Mouse (Mus musculus) hindbrain, postnatal 0 days (tissue): ENCODE results near the gene Izumo2. TPM values are rescaled to one million over a fixed set of nuclear protein-coding genes. Genes with fewer than 3 reads are reported as not detected.

Experiments used
- ATAC-seq: fragments of 200-750 bp; cut with Nextera tagmentation; 2 replicates; pipeline ENCODE4 v1.8.0; 2017; ENCODE audit warnings: mild to moderate bottlenecking, moderate TSS enrichment, moderate library complexity
- DNase-seq: peaks from one replicate; pipeline ENCODE4 v3.0.0-alpha.2; 2015; ENCODE audit warnings: low spot score
- H3K27ac ChIP-seq: fragments of 300-500 bp; sonication (generic); 2 replicates; pipeline ENCODE4 v1.5.1; 2014; ENCODE audit warnings: mild to moderate bottlenecking
- H3K27me3 ChIP-seq: fragments of 300-500 bp; sonication (generic); 2 replicates; pipeline ENCODE4 v1.6.1; 2014; ENCODE audit warnings: low read length, mixed read lengths; ENCODE audit not compliant: insufficient read depth
- H3K36me3 ChIP-seq: fragments of 300-500 bp; sonication (generic); 2 replicates; pipeline ENCODE4 v1.6.1; 2014; ENCODE audit warnings: low read length, mixed read lengths; ENCODE audit not compliant: insufficient read depth
- H3K4me1 ChIP-seq: fragments of 300-500 bp; sonication (generic); 2 replicates; pipeline ENCODE4 v1.6.1; 2014; ENCODE audit warnings: antibody characterized with exemption, low read length, mixed read lengths; ENCODE audit not compliant: insufficient read depth
- H3K4me2 ChIP-seq: fragments of 300-500 bp; sonication (generic); 2 replicates; pipeline ENCODE4 v1.6.1; 2014; ENCODE audit warnings: low read depth, mild to moderate bottlenecking, low read length, moderate library complexity, mixed read lengths
- H3K4me3 ChIP-seq: fragments of 300-500 bp; sonication (generic); 2 replicates; pipeline ENCODE4 v1.5.1; 2014; ENCODE audit warnings: low read length
- H3K9ac ChIP-seq: fragments of 300-500 bp; sonication (generic); replicated peaks from 2 replicates; pipeline ENCODE4 v1.6.1; 2014; ENCODE audit warnings: mild to moderate bottlenecking, low read length, moderate library complexity, mixed read lengths
- H3K9me3 ChIP-seq: fragments of 300-500 bp; sonication (generic); 2 replicates; pipeline ENCODE4 v1.6.1; 2016; ENCODE audit warnings: low read length, mixed read lengths
- CTCF ChIP-seq: IDR thresholded peaks from 2 replicates; pipeline ENCODE4 v1.5.1; 2016; ENCODE audit warnings: antibody characterized with exemption, control low read depth, low read depth
- whole genome bisulfite sequencing: fragments of 180-500 bp; shearing (Covaris S2); extraction: QIAGEN DNeasy Blood & Tissue Kit; methylation state at CpG from one replicate; pipeline ENCODE4 v1.1.7; 2014; 5-methylcytosine and 5-hydroxymethylcytosine counted together
- polyA plus RNA-seq: library from polyadenylated mRNA; unstranded; fragments of >200 nt; fragmentation: Nextera tagmentation; extraction: Ambion mirVana; gene quantifications from 2 replicates; pipeline ENCODE4 v1.2.1, GENCODE M21; 2015
- total RNA-seq: library from RNA; depleted of rRNA; stranded (reverse); fragments of >200 nt; gene quantifications from 2 replicates; pipeline ENCODE4 v1.2.3, GENCODE M21; 2014

The Izumo2 gene
- total and polyA plus RNA-seq, 2 experiments from 2014 or later, result not detected

DNA sequence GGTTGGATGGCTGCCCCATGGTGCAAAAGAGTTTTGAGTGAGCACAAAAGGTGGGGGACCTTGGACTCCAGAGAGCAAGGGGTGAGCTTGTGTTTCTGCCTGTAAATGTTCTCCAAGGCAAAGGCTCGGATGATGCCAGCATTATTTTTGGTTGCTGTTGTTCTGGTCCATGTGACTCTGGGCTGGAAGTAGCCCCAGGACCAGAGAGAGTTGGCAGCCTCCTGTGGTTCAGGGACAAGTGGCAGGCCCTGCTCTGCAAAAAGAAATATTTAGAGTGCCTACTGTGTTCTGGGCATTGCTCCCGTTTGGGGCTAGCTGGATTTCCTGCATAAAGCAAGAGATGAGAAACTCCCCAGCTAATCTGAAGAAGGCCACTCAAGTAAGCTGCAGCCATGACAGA is 31.9 kb upstream of the Izumo2 start:
- ATAC-seq (peak; percentile 78), DNase-seq (peak; percentile 68)
- Histone ChIP-seq H3K9ac (no peak overlapping the region), H3K9me3 (no peaks in the 10 kb centered on the region), H3K4me2 (no peak overlapping the region), H3K27ac (peak overlapping the region; percentile 18; the same call in 1 of the 2 replicates), H3K27me3 (no peaks in the 10 kb centered on the region), H3K4me3 (no peak overlapping the region), H3K4me1 (0 out of 2 replicates have a peak, but pooled peaks cover 3% of the 10 kb centered on the region), H3K36me3 (no peaks in the 10 kb centered on the region)
- WGBS, result 47% methylated on average over 2 of the region's 2 CpGs
- no peak for TF ChIP-seq CTCF

DNA sequence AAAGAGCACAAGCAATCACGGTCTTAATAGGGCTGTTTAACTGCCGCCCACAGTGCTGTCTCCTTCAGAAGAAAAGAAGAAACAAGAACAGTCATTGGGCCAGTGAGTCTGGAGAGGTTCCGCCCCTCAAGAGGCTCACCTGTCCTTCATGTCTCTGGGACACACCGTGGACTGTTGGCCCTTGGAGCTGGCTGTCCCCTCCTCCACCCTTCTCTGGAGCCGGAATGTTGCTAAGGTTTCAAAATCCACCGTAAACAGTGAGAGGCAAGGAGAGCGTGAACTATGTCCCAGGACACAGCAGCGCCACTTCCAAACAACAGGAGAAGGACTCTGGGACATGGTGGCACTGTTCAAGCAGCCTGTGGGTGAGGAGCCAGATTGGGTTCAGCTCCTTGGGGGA is 24.9 kb upstream of the Izumo2 start:
- H3K4me3 ChIP-seq, result no peak overlapping the region
- H3K4me2 ChIP-seq, result no peak overlapping the region
- no peaks in the 10 kb centered on the region for H3K4me1 ChIP-seq
- no peak for DNase-seq
- ATAC-seq, result no peak
- no peak overlapping the region for H3K9ac ChIP-seq
- no peak for TF ChIP-seq CTCF
- H3K27me3 ChIP-seq, result no peaks in the 10 kb centered on the region
- WGBS, result 80% methylated on average over 8 of the region's 8 CpGs
- H3K27ac ChIP-seq, result no peak overlapping the region
- no peaks in the 10 kb centered on the region for H3K9me3 ChIP-seq
- H3K36me3 ChIP-seq, result no peaks in the 10 kb centered on the region

DNA sequence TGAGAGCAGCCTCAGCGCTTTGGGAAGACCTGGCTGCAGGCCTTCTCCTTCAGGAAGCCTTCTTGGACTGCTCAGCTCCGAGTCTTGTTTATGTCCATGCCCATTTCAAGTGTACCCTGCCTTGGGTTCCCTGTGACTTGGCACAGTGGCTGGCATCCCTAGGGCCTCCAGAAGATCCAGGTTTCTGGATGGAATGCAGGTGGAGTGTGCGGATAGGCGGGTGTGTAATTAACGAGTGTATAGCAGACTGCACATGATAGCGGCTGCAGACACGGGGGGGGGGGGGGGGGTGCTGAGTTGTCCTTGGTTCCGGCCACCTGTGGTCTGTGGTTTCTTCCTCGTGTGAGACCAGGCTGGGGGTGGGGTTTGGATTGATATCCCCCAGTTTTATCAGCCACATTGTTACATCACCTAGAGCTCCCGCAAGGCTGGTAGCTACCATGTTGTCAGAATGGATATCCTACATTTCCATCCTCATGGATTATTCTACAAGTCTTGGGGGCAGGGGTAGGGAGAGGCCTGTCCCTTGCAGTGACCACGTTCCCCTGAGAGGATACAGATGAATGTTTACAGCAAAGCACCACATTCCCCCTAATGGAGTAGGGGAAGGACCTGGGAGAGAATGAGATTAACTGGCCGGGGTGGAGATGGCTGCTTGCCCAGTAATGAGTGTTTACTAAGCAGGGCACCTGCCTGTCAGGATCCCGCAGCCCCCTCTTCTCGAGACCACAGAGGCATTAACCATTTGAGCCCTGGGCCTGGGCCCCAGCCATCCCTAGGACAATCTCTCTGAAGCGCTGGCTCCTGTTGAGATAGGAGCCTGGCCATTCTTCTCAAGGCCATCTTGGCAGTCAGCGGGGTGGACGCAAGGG is 22.8 kb upstream of the Izumo2 start:
- H3K27ac ChIP-seq, result no peak overlapping the region
- no peak overlapping the region for H3K9ac ChIP-seq
- 0 out of 2 replicates have a peak, but pooled peaks have one; percentile 27 for ATAC-seq
- H3K4me3 ChIP-seq, result no peak overlapping the region
- no peak for TF ChIP-seq CTCF
- H3K27me3 ChIP-seq, result no peaks in the 10 kb centered on the region
- peak; percentile 65 for DNase-seq
- WGBS, result 55% methylated on average over 17 of the region's 17 CpGs
- no peaks in the 10 kb centered on the region for H3K36me3 ChIP-seq
- H3K9me3 ChIP-seq, result no peaks in the 10 kb centered on the region
- no peaks in the 10 kb centered on the region for H3K4me1 ChIP-seq
- H3K4me2 ChIP-seq, result no peak overlapping the region

DNA sequence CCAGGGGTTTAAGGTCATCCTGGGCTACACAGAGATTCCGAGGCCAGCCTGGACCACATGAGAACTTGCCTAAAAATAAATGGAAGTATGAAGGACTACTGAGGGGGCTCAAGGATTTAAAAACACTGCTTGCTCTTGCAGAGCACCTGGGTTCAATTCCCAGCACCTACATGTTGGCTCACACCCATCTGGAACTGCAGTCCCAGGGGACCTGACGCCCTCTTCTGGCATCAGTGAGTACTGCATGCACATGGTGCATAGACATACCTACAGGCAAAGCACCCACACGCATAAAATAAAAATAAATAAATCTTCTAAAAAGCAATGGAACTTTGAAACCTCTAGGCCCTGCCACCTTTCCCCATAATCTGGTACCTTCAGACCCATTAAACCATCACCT is 19.7 kb upstream of the Izumo2 start:
- 68% methylated on average over 3 of the region's 3 CpGs for WGBS

DNA sequence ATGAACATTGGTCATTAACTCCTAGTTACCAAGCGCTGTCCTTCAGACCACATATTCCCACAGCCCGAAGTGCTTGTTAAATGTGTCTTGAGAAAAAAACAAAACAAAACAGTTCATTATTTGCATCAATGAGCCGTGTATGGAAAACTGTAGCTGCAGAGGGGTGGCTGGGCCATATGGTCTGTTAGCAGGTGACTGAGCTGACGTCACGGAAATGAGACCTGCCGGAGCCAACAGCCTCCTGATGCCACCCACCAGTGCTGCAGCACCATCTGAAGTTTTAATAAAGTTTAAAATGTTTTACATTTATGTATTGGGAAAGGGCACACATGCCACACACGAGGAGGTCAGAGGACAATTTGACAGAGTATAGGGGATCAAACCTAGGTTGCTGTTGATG is 19.2 kb upstream of the Izumo2 start:
- ATAC-seq, result no peak
- Histone ChIP-seq H3K27ac (no peak overlapping the region), H3K4me1 (no peaks in the 10 kb centered on the region), H3K9ac (no peak overlapping the region), H3K27me3 (no peaks in the 10 kb centered on the region), H3K4me3 (no peak overlapping the region), H3K36me3 (no peaks in the 10 kb centered on the region), H3K4me2 (no peak overlapping the region), H3K9me3 (no peaks in the 10 kb centered on the region)
- DNase-seq, result peak; percentile 12
- TF ChIP-seq CTCF, result no peak
- 80% methylated on average over 7 of the region's 7 CpGs for WGBS

More for the DNA sequence above, 19.7 kb upstream of the Izumo2 start:
- H3K4me2 ChIP-seq, result no peak overlapping the region
- no peaks in the 10 kb centered on the region for H3K36me3 ChIP-seq
- no peaks in the 10 kb centered on the region for H3K27me3 ChIP-seq
- DNase-seq (no peak), ATAC-seq (no peak)
- H3K4me1 ChIP-seq, result no peaks in the 10 kb centered on the region
- TF ChIP-seq CTCF, result peak; percentile 47
- H3K9ac ChIP-seq, result no peak overlapping the region
- H3K9me3 ChIP-seq, result no peaks in the 10 kb centered on the region
- H3K27ac ChIP-seq, result no peak overlapping the region
- H3K4me3 ChIP-seq, result no peak overlapping the region

DNA sequence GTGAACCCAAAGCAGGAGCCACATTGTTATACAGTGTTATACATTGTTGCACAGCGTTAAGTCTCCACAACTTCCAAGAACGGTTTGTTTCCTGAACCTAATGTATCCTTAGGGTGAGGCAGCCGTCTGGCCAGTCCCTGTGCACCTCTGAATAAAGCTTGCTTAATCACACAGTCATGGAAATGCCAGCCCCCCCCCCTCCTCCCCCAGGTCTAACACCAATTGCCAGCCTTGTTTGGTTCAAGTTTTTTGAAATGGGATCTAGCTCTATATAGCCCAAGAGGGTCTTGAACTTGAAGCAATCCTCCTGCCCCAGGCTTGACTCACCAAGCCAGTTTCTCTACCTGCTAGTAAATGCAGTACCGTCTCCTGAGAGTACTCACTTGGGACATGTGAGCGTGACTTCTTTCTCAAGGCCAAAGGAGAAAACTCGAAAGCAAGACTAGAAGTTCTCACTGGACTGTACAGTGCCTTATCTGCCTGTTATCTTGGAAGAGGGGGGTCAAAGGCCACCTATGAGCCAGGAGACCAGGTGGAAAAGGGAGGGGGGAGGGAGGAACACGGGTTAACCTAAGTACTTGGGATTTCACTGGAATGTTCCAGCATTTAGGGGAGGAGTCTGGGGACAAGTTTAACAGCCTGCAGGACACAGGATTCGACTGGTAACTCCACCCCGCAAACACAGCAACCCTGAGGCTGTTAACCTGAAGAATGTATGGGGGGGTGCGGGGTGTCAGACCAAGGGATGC is 14.9 kb upstream of the Izumo2 start:
- H3K9me3 ChIP-seq, result no peaks in the 10 kb centered on the region
- no peaks in the 10 kb centered on the region for H3K4me1 ChIP-seq
- no peak overlapping the region for H3K4me3 ChIP-seq
- H3K36me3 ChIP-seq, result no peaks in the 10 kb centered on the region
- DNase-seq (no peak), ATAC-seq (no peak)
- 79% methylated on average over 10 of the region's 10 CpGs for WGBS
- H3K9ac ChIP-seq, result no peak overlapping the region
- no peak for TF ChIP-seq CTCF
- H3K27ac ChIP-seq, result no peak overlapping the region
- no peak overlapping the region for H3K4me2 ChIP-seq
- H3K27me3 ChIP-seq, result no peaks in the 10 kb centered on the region
